Mouse (Mus musculus) heart, adult 2 months (tissue): Measurements from ENCODE around the gene Pkd2l1. TPM values are rescaled to one million over a fixed set of nuclear protein-coding genes. Genes with fewer than 3 reads are reported as not detected.

Source experiments
- DNase-seq, 2 experiments: peaks; one replicate each; pipeline ENCODE4 v3.0.0; 2021
- H3K27ac ChIP-seq: fragments of 200-600 bp; 2 replicates; pipeline ENCODE4 v1.8.1; 2022
- H3K27me3 ChIP-seq: fragments of 200-500 bp; 2 replicates; pipeline ENCODE4 v1.6.1; 2012; ENCODE audit warnings: mild to moderate bottlenecking, low read length, inconsistent platforms, mixed read lengths; ENCODE audit not compliant: control insufficient read depth, insufficient read depth
- H3K36me3 ChIP-seq: fragments of 200-500 bp; 2 replicates; pipeline ENCODE4 v1.6.1; 2012; ENCODE audit warnings: low read length, inconsistent platforms; ENCODE audit not compliant: control insufficient read depth, insufficient read depth
- H3K4me1 ChIP-seq: fragments of 200-500 bp; 2 replicates; pipeline ENCODE4 v1.6.1; 2011; ENCODE audit warnings: low read length; ENCODE audit not compliant: control insufficient read depth, insufficient read depth
- H3K4me3 ChIP-seq: fragments of 200-600 bp; 2 replicates; pipeline ENCODE4 v1.8.1; 2022
- H3K79me2 ChIP-seq: fragments of 200-500 bp; replicated peaks from 2 replicates; pipeline ENCODE4 v1.6.1; 2012; ENCODE audit warnings: mild to moderate bottlenecking, inconsistent platforms, low read length, moderate library complexity, mixed read lengths; ENCODE audit not compliant: control insufficient read depth, insufficient read depth
- H3K9ac ChIP-seq: fragments of 200-500 bp; 2 replicates; pipeline ENCODE4 v1.6.1; 2012; ENCODE audit warnings: low read depth, mild to moderate bottlenecking, control low read depth, inconsistent platforms, low read length, mixed read lengths
- CTCF ChIP-seq: fragments of 200-600 bp; IDR thresholded peaks from 2 replicates; pipeline ENCODE4 v1.8.1; 2022; ENCODE audit warnings: antibody characterized with exemption, mild to moderate bottlenecking, moderate library complexity
- EP300 ChIP-seq: fragments of 200-500 bp; IDR thresholded peaks from 2 replicates; pipeline ENCODE4 v1.6.1; 2011; ENCODE audit warnings: low read depth, low read length, control low read depth; ENCODE audit not compliant: insufficient read depth
- POLR2A ChIP-seq: fragments of 200-500 bp; IDR thresholded peaks from 2 replicates; pipeline ENCODE4 v1.6.1; 2011; ENCODE audit warnings: mild to moderate bottlenecking, low read depth, low read length, control low read depth; ENCODE audit not compliant: insufficient read depth
- WGBS: fragments of 180-500 bp; shearing (Covaris S2); methylation state at CpG from one replicate; pipeline ENCODE4 v1.1.7; 2018; 5-methylcytosine and 5-hydroxymethylcytosine counted together
- intact Hi-C: fragments of 180-260 bp; cut with DNase I; formaldehyde crosslinking; loops from one replicate; pipeline ENCODE4 v1.15.1; 2025
- polyA plus RNA-seq: library from polyadenylated mRNA; depleted of rRNA; stranded (reverse); fragments of >200 nt; gene quantifications from 2 replicates; pipeline ENCODE4 v1.2.3, GENCODE M21; 2012
- total RNA-seq, 2 experiments: library from RNA; stranded (reverse); gene quantifications; 2 replicates each; pipeline ENCODE4 v1.2.3; 2021

Gene Pkd2l1
- total and polyA plus RNA-seq, 3 experiments: not detected

DNA sequence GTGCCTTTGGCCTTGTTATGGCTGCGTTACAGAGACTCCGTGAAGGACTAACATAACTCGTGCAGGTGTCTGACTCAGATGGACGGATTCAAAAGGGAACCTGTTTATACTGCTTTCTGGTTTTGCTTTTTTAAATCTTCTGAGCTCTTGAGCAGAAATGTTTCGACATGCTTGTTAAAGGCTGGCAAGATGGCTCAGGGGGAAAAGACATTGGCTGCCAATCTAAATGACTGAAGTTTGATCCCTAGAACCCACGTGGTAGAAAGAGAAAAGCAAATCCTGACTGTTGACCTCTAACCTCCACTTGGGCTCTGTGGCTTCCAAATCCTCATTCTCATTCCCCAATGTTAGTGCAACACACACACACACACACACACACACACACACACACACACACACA is 6.3 kb upstream of the Pkd2l1 start:
- H3K79me2 ChIP-seq: no peaks in the 10 kb centered on the region
- no peaks in the 10 kb centered on the region for H3K36me3 ChIP-seq
- H3K27ac ChIP-seq: no peak overlapping the region
- DNase-seq: no peak
- no peak overlapping the region for H3K4me3 ChIP-seq
- intact Hi-C loops: loop anchor here (5.0 kb wide), 1 partner anchor 99 kb away; no protein-coding TSS in a partner anchor
- H3K4me1 ChIP-seq: no peaks in the 10 kb centered on the region
- WGBS: 88% methylated on average over 6 of the region's 6 CpGs
- H3K27me3 ChIP-seq: no peaks in the 10 kb centered on the region
- H3K9ac ChIP-seq: no peak overlapping the region
- TF ChIP-seq EP300 (no peak), CTCF (no peak), POLR2A (no peak)

DNA sequence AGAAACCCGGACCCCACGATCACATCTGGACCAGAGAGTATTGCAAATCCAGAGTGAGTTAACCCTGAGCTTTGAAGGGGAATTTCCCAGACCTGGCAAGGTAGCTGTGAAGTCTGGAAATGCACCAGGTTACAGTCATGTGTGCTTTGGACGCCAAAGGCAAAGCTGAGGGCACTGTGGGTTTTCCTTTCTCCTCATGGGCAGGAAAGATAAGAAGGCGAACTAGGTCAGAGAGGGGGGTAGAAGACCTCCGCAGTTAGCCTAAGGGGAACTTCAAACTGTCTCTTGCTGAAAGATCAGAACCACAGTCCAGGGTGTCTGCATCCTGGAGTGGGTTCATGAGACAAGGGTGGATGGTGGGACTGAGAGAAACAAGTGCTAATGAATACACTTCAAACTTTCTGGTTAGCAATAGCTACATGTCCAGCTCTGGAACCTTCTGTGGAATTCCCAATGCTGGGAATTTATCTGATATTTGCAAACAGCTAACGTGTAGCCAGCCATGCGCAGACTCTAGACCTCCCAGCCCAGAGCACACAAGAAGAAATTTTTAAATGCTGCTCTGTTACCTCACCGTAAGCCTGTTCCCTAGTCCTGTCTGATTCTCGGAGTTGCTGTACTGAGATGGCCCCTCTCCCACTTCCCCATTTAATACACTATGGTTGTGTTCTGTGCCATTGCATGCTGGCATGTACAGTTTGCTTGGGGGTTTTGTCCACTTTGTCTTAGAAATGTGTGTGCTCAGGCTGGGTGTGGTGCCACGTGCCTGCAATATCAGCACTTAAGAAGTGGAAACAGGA is 5.0 kb upstream of the Pkd2l1 start:
- no peaks in the 10 kb centered on the region for H3K27me3 ChIP-seq
- no peak overlapping the region for H3K4me3 ChIP-seq
- no peaks in the 10 kb centered on the region for H3K36me3 ChIP-seq
- H3K27ac ChIP-seq: no peak overlapping the region
- H3K79me2 ChIP-seq: no peaks in the 10 kb centered on the region
- H3K9ac ChIP-seq: no peak overlapping the region
- TF ChIP-seq EP300 (no peak), CTCF (no peak)
- DNase-seq: no peak
- H3K4me1 ChIP-seq: no peaks in the 10 kb centered on the region
- intact Hi-C loops: loop anchor here (5.0 kb wide), 1 partner anchor 100 kb away; no protein-coding TSS in a partner anchor
- 61% methylated on average over 10 of the region's 10 CpGs for WGBS

DNA sequence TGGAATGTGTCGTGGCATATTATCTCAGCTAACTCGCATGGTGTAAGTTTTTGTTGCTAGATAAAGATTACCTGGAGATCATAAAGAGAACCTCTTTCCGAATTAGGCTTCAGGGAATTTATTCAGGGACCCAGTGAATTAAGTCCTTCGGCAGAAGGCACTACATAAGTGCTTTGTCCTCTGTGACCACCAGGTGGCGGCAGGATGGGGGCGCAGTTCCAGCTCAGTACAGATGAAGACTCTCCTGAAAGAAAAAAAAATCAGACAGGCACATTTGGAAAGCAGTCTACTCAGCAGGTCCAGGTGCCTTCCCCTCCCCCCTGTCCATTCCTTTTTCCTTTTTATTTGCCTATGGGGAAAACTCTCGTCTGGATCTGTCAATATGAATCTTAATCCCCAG is 2.9 kb upstream of the Pkd2l1 start:
- Histone ChIP-seq H3K27me3 (no peaks in the 10 kb centered on the region), H3K4me3 (no peak overlapping the region), H3K4me1 (no peaks in the 10 kb centered on the region), H3K9ac (no peak overlapping the region), H3K79me2 (no peaks in the 10 kb centered on the region), H3K36me3 (no peaks in the 10 kb centered on the region), H3K27ac (no peak overlapping the region)
- DNase-seq: peak; percentile 41 to 67
- intact Hi-C loops: loop anchor here (5.0 kb wide), 1 partner anchor 102 kb away; no protein-coding TSS in a partner anchor
- WGBS: 14% methylated on average over 7 of the region's 7 CpGs
- TF ChIP-seq POLR2A (no peak), EP300 (no peak), CTCF (peak; percentile 89)

DNA sequence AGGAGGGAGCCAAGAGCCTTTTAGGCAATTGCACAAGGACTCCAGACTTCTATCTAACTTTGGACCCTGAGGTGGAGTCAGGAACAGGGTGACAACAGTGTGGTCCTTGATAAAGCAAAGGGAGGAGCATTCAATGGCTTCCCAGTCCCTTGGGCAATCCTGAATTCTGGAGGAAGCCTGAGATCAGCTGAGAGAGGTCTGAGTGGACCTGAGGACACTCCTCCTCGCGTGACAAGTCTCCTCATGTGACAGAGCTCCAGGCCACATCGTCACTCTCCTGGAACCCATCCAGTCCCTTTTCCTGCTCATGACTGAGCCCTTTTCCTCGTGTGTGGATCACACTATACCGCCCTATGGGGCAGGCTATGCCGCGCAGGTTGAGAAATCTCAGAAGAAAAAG is 1.7 kb upstream of the Pkd2l1 start:
- no peak overlapping the region for H3K9ac ChIP-seq

DNA sequence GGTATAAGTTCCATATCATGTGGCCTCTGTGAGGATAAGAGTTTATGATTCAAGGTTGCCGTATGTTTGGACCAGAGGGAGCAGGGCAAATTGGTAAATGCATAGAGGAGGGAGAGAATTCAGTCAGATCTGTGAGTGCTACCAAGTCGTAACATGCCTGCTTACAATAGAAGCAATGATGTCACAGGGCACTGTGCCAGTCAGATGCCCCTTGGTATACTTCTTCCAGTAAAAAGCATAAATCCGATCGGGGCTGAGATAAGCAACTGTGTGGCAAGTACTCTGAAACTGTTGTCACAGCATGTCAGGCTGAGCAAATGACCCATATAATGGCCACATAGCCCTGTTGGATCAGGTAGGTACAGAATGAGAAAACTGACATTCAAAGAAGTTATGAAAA is 3.2 kb downstream of the Pkd2l1 start:
- intact Hi-C loops: no loop called here
- no peaks in the 10 kb centered on the region for H3K27me3 ChIP-seq
- no peak overlapping the region for H3K9ac ChIP-seq
- no peak overlapping the region for H3K27ac ChIP-seq
- no peak for DNase-seq
- H3K79me2 ChIP-seq: no peaks in the 10 kb centered on the region
- no peak overlapping the region for H3K4me3 ChIP-seq
- no peaks in the 10 kb centered on the region for H3K4me1 ChIP-seq
- WGBS: 70% methylated on average over 4 of the region's 4 CpGs
- no peak for TF ChIP-seq POLR2A
- no peak for TF ChIP-seq EP300
- no peak for TF ChIP-seq CTCF
- H3K36me3 ChIP-seq: no peaks in the 10 kb centered on the region

More for the DNA sequence above, 1.7 kb upstream of the Pkd2l1 start:
- Histone ChIP-seq H3K4me3 (no peak overlapping the region), H3K27ac (no peak overlapping the region), H3K36me3 (no peaks in the 10 kb centered on the region), H3K4me1 (no peaks in the 10 kb centered on the region), H3K79me2 (no peaks in the 10 kb centered on the region), H3K27me3 (no peaks in the 10 kb centered on the region)
- intact Hi-C loops: no loop called here
- DNase-seq: no peak
- 42% methylated on average over 7 of the region's 7 CpGs for WGBS
- no peak for TF ChIP-seq CTCF
- no peak for TF ChIP-seq POLR2A
- TF ChIP-seq EP300: no peak

DNA sequence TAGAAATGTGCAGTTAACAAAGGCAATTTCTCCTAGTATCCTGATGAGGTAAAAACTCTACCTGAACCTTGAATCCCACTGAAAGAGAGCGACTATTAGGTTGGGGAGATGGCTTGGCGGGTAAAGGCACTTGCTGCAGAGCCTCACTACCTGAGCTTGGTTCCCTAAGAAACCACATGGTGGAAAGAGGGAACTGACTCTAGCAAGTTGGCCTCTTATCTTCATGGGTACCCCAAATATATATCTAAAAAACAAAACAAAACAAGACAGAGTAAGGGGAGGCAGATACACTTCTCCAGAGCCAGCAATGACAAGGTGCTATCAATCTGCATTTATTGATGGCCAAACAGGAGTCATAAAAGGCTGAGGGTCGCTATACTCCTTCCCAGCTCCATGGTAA is 8.3 kb downstream of the Pkd2l1 start:
- no peaks in the 10 kb centered on the region for H3K27me3 ChIP-seq
- no peak overlapping the region for H3K4me3 ChIP-seq
- TF ChIP-seq EP300 (no peak), CTCF (no peak), POLR2A (no peak)
- no peaks in the 10 kb centered on the region for H3K36me3 ChIP-seq
- intact Hi-C loops: no loop called here
- WGBS: 54% methylated on average over 3 of the region's 3 CpGs
- H3K4me1 ChIP-seq: no peaks in the 10 kb centered on the region
- no peak overlapping the region for H3K27ac ChIP-seq
- DNase-seq: no peak
- no peak overlapping the region for H3K9ac ChIP-seq
- H3K79me2 ChIP-seq: no peaks in the 10 kb centered on the region
